Mouse (Mus musculus) ES-E14 (cell line): Measurements from ENCODE around the gene Tns1.

ENCODE experiments used
- CHD2 ChIP-seq: IDR thresholded peaks from 2 replicates; pipeline ENCODE4 v1.6.1; 2014; ENCODE audit warnings: mild to moderate bottlenecking, low read depth, low read length, inconsistent platforms
- MAFK ChIP-seq: IDR thresholded peaks from 2 replicates; pipeline ENCODE4 v1.6.1; 2014; ENCODE audit warnings: mild to moderate bottlenecking, low read depth, low read length, inconsistent platforms; ENCODE audit not compliant: insufficient read depth
- ZC3H11A ChIP-seq: IDR thresholded peaks from 2 replicates; pipeline ENCODE4 v1.6.1; 2012; ENCODE audit warnings: low read depth, mild to moderate bottlenecking, inconsistent platforms, low read length, borderline replicate concordance
- ZNF384 ChIP-seq: IDR thresholded peaks from 2 replicates; pipeline ENCODE4 v1.6.1; 2012; ENCODE audit warnings: low read depth, low read length, inconsistent platforms

- TF ChIP-seq MAFK (no peak), ZNF384 (no peak), CHD2 (no peak), ZC3H11A (no peak)
Measured at GRCm38 (mm10) chr1:73918001-73918400, 206.2 kb downstream of the Tns1 start.
